Mouse (Mus musculus) right cerebral cortex, adult 2 months (tissue): ENCODE results near the gene Cry1.

Experiments used
- DNase-seq, 2 experiments: peaks; one replicate each; pipeline ENCODE4 v3.0.0; 2021 to 2022; ENCODE audit warnings: low spot score in 2 of 2

Gene Cry1

GRCm38 (mm10) chr10:85161745-85162351, 23.0 kb downstream of the Cry1 start:
- no peak for DNase-seq

DNA sequence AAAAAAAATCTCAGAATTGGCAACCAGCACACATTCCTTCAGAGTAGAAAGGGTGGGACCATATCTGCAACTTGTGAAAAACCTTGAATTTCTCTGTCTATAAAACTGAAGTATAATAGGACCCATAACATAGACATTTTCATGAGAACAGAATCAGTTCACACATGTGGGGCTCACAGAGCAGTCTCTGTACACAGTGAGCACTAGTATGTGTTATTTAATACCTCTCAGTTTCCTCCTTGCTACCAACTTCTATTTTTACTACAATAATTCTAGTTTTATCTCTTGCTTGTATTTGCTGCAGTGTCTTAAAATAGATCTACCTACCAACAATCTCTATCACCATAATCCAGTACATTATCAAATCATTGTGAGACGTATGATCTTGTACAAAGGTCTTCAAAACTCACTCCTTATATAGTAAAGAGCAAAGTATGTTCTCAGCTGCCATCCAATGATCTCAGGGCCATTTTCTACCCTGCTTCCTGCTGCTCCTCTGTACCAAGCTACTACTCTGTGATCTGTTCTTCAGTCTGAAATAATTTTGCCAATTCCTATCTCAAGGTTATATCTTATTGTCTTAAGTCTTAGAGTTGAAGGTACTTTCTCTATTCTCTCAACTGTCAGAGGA, 24.8 kb downstream of the Cry1 start:
- DNase-seq = no peak

GRCm38 (mm10) chr10:85157451-85157850, 27.4 kb downstream of the Cry1 start:
- no peak for DNase-seq

- DNase-seq = peak; percentile 77 to 79
Measured at GRCm38 (mm10) chr10:85154195-85154594, 30.7 kb downstream of the Cry1 start.

GRCm38 (mm10) chr10:85149226-85149625, 35.6 kb downstream of the Cry1 start:
- DNase-seq = no peak

DNA sequence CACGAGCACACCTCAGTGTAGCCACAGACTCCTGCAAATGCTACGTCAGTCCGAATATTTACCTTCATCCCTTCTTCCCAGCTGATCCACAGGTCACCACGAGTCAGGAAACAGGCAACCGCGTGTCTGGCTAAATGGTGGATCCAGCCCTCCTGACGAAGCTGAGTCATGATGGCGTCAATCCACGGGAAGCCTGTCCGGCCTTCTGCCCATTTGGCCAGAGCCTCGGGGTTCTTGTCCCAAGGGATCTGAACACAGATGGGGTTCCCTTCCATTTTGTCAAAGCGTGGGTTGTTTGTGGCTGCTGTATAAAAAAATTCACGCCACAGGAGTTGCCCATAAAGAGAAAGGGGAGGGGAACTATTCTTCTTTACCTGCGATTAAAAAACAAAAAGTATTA, 38.6 kb downstream of the Cry1 start:
- DNase-seq = no peak

GRCm38 (mm10) chr10:85141465-85141864, 43.4 kb downstream of the Cry1 start:
- no peak for DNase-seq

GRCm38 (mm10) chr10:85136573-85136972, 48.3 kb downstream of the Cry1 start:
- no peak for DNase-seq

DNA sequence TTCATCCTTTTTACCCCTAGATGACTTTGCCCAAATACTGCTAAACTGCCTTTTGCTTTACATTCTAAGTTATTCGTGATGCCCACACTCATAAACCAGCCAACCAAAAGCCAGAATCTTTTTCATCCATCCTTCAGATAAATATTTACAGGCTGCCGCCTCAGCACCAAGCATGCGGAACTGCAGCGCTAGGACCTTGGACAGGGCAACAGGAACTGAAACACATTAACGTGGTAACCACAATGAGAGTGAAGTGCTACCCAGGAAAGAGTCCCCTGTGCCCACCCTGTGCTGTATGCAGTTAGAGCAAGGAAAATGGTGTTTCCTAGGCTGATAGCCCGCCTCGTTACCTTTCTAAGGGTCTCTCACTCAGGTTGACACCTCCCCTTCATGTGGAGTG, 56.4 kb downstream of the Cry1 start:
- DNase-seq = no peak

DNA sequence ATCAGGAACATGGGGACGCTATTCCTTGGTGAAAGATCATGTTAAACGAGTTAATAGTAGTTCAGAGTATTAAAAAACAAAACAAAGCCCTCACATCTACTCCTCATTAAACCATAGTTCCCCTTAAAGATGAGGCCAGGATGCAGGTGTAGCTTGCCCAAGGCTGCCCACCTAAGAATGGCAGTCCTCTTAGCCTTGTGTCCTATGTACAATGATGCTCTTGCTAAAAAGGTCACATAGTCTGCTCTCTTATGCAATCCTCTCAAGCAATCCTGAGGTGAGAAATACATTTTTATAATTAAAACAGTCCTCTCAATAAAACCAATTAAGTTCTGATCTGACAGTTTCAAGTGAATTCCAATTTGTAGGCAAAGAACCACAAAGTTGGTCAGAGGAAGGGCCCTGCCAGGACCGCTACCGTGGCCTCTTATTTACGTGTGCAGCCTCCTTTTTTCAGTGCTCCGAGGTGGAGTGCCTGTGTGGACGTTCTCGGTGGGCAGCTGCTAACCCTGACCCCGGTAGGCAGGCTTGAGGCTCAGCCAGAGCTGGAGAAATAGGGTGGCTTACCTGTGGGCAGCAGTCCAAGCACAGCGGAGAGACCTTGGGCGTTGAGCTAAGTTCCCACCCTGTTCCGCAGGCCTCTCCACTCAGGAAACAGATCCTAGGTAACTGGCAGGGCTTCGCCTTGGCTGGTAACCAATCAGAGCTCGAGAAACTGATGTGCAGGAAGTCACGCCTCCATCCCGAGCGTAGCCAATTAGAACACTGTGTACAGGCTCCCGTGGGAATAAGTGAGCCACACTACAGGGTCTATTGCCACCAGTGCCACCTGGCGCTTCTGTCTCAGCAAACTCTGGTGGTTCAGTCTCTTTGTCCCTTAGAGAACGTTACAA, 57.2 kb downstream of the Cry1 start, which contains the start of gene Mterf2:
Gene Mterf2, minus strand, starts transcription at position 633 of the 893 bp plus-strand sequence.
- peak; percentile 96 to 98 for DNase-seq

- no peak for DNase-seq
Measured at GRCm38 (mm10) chr10:85125184-85125583, 59.7 kb downstream of the Cry1 start.

DNA sequence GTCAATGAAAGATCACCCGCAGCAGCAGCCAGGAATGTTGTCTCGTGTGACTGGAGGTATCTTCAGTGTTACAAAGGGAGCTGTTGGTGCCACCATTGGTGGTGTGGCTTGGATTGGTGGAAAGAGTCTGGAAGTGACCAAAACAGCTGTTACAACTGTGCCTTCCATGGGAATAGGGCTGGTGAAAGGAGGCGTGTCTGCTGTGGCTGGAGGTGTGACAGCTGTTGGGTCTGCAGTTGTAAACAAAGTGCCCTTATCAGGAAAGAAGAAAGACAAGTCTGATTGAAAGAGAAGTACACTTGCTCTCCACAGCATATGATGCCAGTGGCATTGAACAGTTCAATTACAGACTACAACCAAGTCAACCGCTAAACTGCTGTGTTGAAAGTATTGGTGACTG, 70.5 kb downstream of the Cry1 start:
- no peak for DNase-seq

GRCm38 (mm10) chr10:85103085-85103885, 81.6 kb downstream of the Cry1 start:
- peak; percentile 39 to 41 for DNase-seq

GRCm38 (mm10) chr10:85102247-85103084, 82.4 kb downstream of the Cry1 start, which contains the start of the genes Fhl4 and Tmem263:
Gene Fhl4 (minus strand): TSS chr10:85102495.
Gene Tmem263 (plus strand): TSS chr10:85102627.
- DNase-seq = peak; percentile 49 to 59

DNA sequence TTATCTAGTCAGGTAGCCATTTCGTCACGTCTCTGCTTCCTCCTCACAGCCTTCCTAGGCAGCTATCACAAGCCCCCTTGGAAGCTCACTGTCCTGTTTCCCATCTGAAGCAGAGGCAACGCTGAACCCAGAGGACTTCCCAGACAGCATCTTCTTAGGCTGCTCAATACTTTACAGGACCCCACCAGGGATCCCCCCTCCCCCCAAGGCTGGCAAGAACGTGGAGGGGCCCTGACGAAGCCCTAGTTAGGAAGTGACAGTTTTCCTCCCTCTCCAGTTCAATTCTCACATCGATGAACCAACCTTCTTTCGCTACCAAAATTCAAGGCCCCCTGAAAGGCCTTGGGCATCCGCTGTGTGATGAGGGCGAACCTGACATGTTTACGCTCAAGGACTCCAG, 83.0 kb downstream of the Cry1 start:
- no peak for DNase-seq
